Mouse (Mus musculus) cerebellum, postnatal 10 days (tissue): ENCODE results near the gene Sipa1l2.
A peak's percentile ranks its signal among the peaks of the same experiment; 100 is the strongest.
"Not testable (repeated sequence)": the region's sequence is repeated elsewhere in the genome, so short reads cannot be mapped to it uniquely, and the experiment has no call there.

Source experiments
- DNase-seq, 2 experiments: peaks; one replicate each; pipeline ENCODE4 v3.0.0; 2021; ENCODE audit warnings: mixed read lengths in 2 of 2

Sipa1l2 gene

GRCm38 (mm10) chr8:125538265-125538664, 31.3 kb downstream of the Sipa1l2 start:
- DNase-seq: peak; percentile 54 to 64

- DNase-seq: peak in 1 of 2 experiments; percentile 7
Measured at GRCm38 (mm10) chr8:125533709-125534108, 35.9 kb downstream of the Sipa1l2 start.

DNA sequence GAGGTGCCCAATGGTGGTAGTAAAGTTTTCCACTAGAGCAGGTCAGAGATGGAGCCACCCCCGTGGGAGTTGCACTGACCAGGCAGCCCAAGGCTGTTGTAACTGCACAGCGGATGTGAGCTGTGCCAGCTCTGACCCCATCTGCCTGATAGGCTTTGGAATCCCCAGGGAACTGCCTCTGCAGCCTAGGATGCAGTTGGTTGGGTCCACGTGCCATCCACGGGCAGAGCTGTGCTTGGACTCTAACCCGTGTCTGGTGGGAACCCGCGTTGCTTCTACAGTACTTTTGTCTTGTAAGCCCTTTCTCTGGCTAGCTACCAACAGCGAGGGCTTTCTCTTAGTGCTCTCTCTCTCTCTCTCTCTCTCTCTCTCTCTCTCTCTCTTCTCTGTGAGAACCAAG, 36.7 kb downstream of the Sipa1l2 start:
- DNase-seq: peak; percentile 42 to 50

- DNase-seq: peak in 1 of 2 experiments; percentile 46
Measured at GRCm38 (mm10) chr8:125532177-125532576, 37.4 kb downstream of the Sipa1l2 start.

- no peak for DNase-seq
Measured at GRCm38 (mm10) chr8:125531640-125532039, 38.0 kb downstream of the Sipa1l2 start.

- no peak for DNase-seq
Measured at GRCm38 (mm10) chr8:125531088-125531438, 38.5 kb downstream of the Sipa1l2 start.

DNA sequence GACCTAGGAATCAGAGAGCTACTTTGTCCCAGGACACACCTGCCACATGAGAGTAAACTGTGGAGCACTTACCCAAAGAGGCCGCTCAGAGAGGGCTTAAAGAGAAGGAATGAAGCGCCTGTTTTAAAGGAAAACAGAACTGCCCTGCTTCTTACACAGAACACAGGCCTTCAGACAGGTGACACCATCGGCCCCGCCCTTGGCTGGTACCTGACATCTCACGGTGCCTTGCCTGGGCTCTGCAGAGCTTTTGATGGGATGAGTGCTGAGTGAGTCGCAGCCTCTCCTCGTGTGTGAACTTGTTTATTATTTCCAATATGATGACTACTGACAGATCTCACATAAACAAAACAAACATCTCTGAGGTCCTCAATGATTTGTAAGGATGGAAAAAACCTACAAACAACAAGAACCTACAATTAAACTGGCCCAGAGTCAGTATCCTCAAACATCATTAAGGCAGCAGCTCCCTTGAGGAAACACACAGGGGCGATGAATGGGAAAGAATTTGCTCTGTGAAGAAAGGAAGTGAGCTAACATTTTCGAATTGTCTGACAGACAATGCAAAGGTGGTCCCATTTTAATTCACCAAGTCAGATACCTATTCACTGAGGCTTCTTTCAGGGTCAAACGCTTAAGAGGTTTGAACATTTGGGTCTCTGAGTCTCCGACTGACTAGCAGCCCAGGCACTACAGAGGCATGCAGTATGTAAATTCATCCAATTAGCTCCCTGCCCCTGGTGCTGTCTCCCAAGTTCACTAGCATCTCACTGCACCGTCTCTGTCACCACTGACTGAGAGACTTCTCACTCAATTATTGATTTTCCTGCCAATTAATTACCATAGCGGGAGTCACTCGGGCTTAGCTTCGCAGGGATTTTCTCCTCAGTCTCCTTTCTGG, 39.2 kb downstream of the Sipa1l2 start:
- no peak for DNase-seq

GRCm38 (mm10) chr8:125529019-125529418, 40.6 kb downstream of the Sipa1l2 start:
- no peak for DNase-seq

GRCm38 (mm10) chr8:125527941-125528340, 41.7 kb downstream of the Sipa1l2 start:
- DNase-seq: no peak

- no peak for DNase-seq
Measured at GRCm38 (mm10) chr8:125526999-125527398, 42.6 kb downstream of the Sipa1l2 start.

DNA sequence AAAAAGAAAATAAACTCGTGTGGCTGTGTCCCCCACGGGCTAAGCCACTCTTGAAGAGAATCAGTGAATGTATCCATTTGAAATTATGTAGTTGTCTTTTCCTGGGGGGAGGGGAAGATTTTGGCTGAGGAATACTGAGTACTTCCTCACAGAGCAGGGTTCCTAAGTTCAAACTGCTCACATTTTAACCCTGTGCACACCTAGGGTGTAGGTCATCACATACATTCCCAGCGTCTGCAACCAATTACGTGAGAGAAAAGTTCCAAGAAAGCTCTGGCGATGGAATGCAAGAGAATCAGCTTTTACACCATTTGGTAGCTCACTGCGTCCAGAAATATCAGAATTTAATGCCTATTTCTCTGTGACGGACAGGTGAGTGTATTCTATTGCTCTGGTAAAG, 43.0 kb downstream of the Sipa1l2 start:
- DNase-seq: no peak

- DNase-seq: peak; percentile 59 to 66
Measured at GRCm38 (mm10) chr8:125524479-125524878, 45.1 kb downstream of the Sipa1l2 start.

GRCm38 (mm10) chr8:125523213-125523612, 46.4 kb downstream of the Sipa1l2 start:
- peak in 1 of 2 experiments; percentile 62 for DNase-seq

GRCm38 (mm10) chr8:125522151-125522550, 47.5 kb downstream of the Sipa1l2 start:
- no peak for DNase-seq

DNA sequence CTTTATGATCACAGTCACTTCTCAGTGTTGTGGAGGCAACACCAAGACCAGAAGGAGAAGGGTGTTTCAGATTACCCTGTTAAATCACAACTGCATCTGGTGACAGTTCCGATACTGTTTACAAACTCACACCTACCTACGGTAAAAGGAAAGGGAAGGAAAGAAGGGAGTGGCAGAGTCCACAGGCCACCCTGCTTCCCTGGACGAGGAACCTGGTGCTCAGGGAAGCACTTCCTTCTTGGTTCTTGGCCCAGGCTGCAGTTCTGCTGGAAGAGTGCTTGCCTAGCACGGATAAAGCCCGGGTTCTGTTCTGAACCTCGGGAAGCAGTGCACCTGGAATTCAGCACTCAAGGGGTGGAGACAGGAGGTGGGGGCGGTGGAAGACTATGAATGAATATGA, 48.5 kb downstream of the Sipa1l2 start:
- no peak for DNase-seq

GRCm38 (mm10) chr8:125520308-125520707, 49.3 kb downstream of the Sipa1l2 start:
- DNase-seq: not testable (repeated sequence)

DNA sequence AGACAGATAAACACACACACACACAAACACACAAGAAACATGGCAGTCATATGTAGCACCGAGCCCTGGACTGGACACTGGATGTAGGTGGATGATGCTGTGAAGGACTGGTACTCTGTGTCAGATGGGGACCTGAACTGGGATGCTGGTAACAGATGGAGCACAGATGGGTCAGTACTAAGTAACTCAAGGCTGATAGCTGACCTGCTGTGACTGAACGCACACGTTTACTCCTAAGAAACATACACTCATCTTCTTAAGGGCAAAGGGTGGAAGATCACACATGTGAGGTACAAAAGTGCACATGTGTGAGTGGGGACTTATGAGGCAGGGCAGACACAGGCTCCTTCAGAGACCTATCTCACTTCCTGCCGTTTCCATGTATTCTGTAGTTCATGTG, 50.7 kb downstream of the Sipa1l2 start:
- DNase-seq: peak; percentile 56 to 68

DNA sequence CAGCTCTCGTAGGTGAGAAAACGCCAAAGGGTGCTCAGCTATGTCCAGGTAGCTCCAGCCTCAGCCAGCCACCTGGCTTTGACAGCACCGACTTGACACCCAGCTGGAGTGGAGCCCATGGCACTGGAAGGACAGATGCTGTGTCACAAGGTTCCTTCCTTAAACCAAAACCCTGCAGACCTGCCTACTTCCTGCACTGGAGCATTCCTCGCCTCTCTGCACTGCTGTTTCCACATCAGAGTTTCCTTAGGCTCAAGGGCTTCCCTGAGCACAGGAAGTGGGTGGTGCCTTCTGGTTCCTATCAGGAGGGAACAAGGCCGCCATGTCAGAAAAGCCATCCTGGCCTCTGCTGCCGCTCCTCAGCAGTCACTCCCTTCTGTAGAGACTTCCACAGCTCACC, 51.3 kb downstream of the Sipa1l2 start:
- DNase-seq: peak in 1 of 2 experiments; percentile 39

GRCm38 (mm10) chr8:125517397-125517796, 52.2 kb downstream of the Sipa1l2 start:
- no peak for DNase-seq

GRCm38 (mm10) chr8:125516115-125516905, 53.3 kb downstream of the Sipa1l2 start:
- peak; percentile 53 to 54 for DNase-seq

DNA sequence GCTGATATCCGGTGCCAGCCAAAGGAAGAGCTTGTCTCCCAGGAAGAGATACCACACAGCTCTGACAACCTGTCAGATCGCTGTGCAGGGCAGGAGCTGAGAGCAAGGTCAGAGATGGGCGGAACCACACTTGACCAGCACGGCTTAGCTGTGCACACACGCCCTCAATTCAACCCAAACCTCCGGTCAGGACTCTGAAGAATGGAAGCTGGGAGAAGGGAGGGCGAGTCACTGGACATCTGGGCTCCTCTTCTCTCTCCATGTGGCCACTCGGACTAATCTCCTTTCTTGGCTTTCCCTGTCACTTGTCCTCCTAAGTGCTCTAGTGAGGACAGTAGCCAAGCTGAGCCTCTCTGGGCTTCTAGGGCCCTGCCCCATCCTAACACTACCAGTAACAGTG, 53.9 kb downstream of the Sipa1l2 start:
- peak; percentile 55 to 63 for DNase-seq

DNA sequence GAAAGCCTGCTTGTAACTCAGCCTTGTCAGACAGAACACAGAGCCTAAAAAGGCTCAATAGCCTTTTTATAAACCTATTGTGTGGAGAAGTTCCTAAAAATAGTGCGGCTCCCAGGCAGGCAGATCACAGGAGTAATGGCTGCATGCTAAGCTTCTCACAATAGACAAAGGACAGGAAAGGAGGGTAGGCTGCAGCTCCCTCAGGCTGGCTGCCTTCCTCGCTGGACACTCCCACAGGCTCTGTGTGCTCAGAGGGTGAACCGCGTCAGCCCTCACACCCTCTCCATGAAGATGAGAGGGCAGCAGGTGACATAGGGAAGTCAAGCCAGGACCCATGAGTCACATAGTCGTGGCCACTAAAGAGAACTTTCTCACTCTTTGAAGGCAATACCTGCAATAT, 55.7 kb downstream of the Sipa1l2 start:
- DNase-seq: no peak

GRCm38 (mm10) chr8:125513242-125513866, 56.3 kb downstream of the Sipa1l2 start:
- DNase-seq: peak in 1 of 2 experiments; percentile 50
